In genomic region chr2:26140903-26141302, GRCm38 (mm10) we compare ENCODE assay signal across 8 mouse cellular contexts. TPM values are rescaled to one million over a fixed set of nuclear protein-coding genes. Genes with fewer than 3 reads are reported as not detected.
DNase-seq lines count a peak whose midpoint lies in the region; ATAC-seq lines count a peak whose summit lies in the region.

No protein-coding gene starts in this region.

- peak; percentile 3 for ATAC-seq in kidney, embryonic 14.5 days (ENCODE audit: low FRiP score, low TSS enrichment)
- ATAC-seq in hematopoietic stem cell, adult 5-6 weeks (replicated peaks in 1 of 2; ENCODE audit: insufficient read depth in 1 of 2, low FRiP score in 2 of 2, low TSS enrichment in 1 of 2, low read depth in 1 of 2, poor library complexity in 2 of 2, severe bottlenecking in 2 of 2): 0 out of 4 replicates have a peak, but pooled peaks have one; percentile 5 to 35

- peak overlapping the region; percentile 74 for H3K4me3 ChIP-seq in kidney, embryonic 14.5 days (ENCODE audit: low read length)
- peak overlapping the region; percentile 100 for H3K4me3 ChIP-seq in megakaryocyte, embryonic 14.5 days (replicated peaks)

- no peak for DNase-seq in kidney, postnatal 36 days
- peak; percentile 19 for DNase-seq in T-cell, adult 2 months (ENCODE audit: low spot score)
- DNase-seq in adrenal gland, postnatal 36 days: no peak
- DNase-seq in testis, postnatal 14 days (ENCODE audit: low spot score): no peak
- no peak for DNase-seq in lung, postnatal 14 days

- peaks cover 6% of the 10 kb centered on the region for H3K36me3 ChIP-seq in kidney, embryonic 14.5 days (ENCODE audit: control insufficient read depth, insufficient read depth, low read length)
- H3K36me3 ChIP-seq in megakaryocyte, embryonic 14.5 days (replicated peaks; ENCODE audit: low read length): peaks cover 44% of the 10 kb centered on the region

- peak overlapping the region; percentile 74 for H3K4me2 ChIP-seq in kidney, embryonic 14.5 days (replicated peaks; ENCODE audit: low read depth, low read length)

- peak overlapping the region; percentile 52; the same call in 1 of the 2 replicates for H3K27ac ChIP-seq in kidney, embryonic 14.5 days (ENCODE audit: low read depth, low read length)

- H3K9ac ChIP-seq in kidney, embryonic 14.5 days (ENCODE audit: low read depth, low read length): peak overlapping the region; percentile 84

- no peaks in the 10 kb centered on the region for H3K9me3 ChIP-seq in kidney, embryonic 14.5 days (ENCODE audit: control insufficient read depth, low read length)
- no peaks in the 10 kb centered on the region for H3K9me3 ChIP-seq in megakaryocyte, embryonic 14.5 days

- WGBS in kidney, embryonic 14.5 days: 15% methylated on average over 6 of the region's 6 CpGs

- H3K27me3 ChIP-seq in kidney, embryonic 14.5 days (ENCODE audit: control insufficient read depth, insufficient read depth, low read length): no peaks in the 10 kb centered on the region
- no peaks in the 10 kb centered on the region for H3K27me3 ChIP-seq in megakaryocyte, embryonic 14.5 days (replicated peaks)

- H3K4me1 ChIP-seq in kidney, embryonic 14.5 days (ENCODE audit: control insufficient read depth, insufficient read depth, low read length): peaks cover 21% of the 10 kb centered on the region
- H3K4me1 ChIP-seq in megakaryocyte, embryonic 14.5 days: peaks cover 68% of the 10 kb centered on the region

RNA-seq across cellular contexts. Expression of gene Nacc2, which starts 17.9 kb away (rescaled TPM):
- polyA plus RNA-seq in kidney, embryonic 14.5 days (2014; fragmentation: Nextera tagmentation; extraction: Ambion mirVana): 3.7 and 6.6 TPM in 2 replicates
- 3.4 and 3.8 TPM in 2 replicates for total RNA-seq in hematopoietic stem cell, adult 5-6 weeks (2017)
- polyA plus RNA-seq in megakaryocyte, embryonic 14.5 days (2012; ENCODE audit: insufficient read depth, low replicate concordance): 63.1 and 124 TPM in 2 replicates
- total RNA-seq in adrenal gland, postnatal 36 days (2021): 10 to 100 TPM; 33.3 to 40.1 TPM
